Mouse (Mus musculus): Measurements from ENCODE around the gene Mdga1. TPM values are rescaled to one million over a fixed set of nuclear protein-coding genes. Genes with fewer than 3 reads are reported as not detected.

Mdga1 gene
- polyA plus RNA-seq, 1 experiment: 4.0 TPM

DNA sequence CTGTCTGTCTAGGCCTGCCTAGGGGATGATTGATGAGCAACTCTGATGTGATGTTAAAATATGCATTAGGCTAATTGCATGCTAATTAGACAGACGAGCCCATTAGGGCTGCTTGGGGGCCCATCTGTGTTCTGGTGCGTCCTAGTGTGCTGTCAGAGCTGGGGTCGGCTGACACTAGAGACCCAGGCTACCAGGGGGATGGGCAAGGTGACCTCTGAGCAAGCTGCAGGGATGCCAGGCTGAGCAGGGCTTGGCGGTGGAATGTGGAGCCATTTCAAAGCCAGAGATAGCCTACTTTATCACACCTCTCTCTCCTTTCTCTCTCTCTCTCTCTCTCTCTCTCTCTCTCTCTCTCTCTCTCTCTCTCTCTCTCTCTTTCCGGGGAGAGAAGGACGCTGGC lies 49.8 kb downstream of the Mdga1 start:
- no peak for DNase-seq (ENCODE audit: low spot score)

DNA sequence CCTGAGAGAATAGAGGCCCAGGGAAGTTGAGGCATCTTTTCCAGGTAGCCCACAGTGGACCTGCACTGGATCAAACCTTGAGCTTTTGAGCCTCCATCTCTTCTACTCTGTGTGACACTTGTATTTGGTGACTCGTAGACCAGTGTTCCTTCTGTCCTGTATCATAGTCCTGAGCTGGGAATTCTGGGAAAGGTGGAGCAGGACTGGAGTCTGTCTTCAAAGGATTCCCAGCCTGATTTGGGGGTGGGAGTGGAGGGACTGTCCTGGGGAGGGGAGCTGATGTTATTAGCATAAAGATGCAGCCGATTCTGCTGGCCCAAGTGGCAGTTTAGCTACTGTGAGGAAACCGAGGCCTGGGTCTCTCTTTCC lies 50.4 kb downstream of the Mdga1 start:
- no peak for DNase-seq (ENCODE audit: low spot score)

DNA sequence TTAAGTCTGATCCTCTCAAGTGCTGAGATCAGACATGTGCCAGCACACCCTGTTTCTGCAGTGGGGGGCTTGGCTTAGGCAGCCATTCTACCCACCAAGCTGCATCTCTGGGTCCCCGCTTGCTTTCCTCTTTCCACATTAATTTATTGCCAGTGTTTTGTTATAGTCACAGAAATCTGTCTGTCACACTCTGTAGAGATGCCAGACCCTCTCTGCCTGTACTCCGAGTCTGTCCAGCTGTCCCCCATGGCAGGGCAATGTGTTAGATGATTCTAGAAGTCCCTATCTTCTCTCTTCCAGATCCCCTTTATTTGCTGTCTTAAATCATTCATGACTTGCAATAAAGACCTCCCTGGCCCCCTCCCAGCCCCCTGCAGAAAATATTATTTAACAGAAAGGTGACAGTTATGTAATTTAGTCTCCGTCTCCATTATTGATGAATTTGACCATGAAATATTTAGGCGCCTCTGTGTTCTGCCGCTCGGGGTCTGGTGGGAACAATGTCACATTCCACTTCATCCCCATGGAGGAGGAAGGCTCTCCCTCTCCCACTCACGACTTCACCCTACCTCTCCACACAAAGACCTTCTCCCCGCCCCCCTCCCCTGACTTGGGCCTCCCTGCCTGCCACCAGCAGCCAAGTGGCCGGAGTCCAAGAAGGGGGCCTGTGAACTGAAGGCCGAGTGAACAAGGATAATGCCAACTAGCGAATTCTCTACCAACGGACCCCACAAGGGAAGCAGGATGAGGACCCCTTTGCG lies 50.9 kb downstream of the Mdga1 start:
- no peak for DNase-seq (ENCODE audit: low spot score)

DNA sequence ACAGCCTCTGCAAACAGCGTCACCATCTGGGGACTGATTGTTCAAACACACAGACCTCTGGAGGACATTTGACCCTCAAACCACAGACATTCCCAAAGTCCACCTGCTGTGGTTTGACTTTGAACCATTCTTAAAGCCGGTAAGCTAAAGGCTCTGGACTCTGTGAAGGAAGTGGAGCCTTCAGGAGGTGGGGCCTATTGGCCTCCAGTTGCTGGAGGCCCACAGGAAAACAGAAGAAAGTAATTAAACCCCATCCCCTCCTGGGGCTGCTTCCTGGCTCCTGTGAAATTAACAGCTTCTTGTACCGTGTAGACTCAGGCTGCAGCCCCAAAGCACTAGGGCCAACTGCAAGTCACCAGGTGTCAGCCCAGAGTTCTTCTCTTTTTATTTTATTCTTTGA lies 52.9 kb downstream of the Mdga1 start:
- no peak for DNase-seq (ENCODE audit: low spot score)

DNA sequence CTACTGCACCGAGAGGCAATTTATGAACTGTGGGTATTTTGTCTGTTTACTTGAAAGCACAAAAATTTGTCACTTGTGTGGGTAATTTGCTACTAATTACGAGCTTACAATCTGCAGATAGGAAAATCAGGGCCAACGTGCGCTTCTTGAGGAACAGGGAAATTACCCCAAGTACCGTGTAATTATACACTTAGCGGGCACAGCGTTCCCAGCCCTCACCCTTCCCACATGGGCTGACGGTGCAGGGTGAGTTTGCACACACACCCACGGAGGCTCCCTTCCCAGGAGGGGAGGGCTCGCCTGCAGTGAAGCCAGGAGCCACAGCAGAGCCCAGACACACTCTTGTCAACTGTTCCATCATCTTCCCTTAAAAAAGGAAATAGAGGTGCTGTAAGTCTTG lies 54.1 kb downstream of the Mdga1 start:
- DNase-seq (ENCODE audit: low spot score): no peak

DNA sequence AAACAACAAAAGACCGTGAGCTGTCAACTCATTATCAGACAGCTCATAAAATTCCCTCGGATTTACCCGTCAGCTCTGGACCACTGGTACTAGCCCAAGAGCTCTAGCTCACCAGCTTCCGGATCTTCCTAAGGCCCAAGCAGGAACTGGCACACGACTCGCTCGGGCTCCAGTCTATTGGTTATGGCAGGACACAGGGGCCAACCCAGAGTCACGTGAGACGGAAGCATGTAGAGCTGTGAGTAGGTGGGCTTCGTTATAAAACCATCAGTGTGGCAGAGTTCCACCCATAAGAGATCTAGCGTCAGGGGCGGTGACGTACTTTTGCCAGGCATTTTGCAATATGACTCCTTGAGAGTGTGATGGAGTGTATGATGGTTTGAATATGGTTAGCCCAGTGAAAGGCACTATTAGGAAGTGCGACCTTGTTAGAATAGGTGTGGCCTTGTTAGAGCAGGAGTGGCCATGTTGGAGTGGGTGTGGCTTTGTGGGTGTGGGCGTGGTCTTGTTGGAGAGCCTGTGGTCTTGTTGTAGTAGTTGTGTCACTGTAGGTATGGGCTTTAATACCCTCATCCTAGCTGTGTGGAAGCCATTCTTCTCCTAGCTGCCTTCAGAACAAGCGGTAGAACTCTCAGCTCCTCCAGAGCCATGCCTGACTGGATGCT lies 56.5 kb downstream of the Mdga1 start:
- no peak for DNase-seq (ENCODE audit: low spot score)

DNA sequence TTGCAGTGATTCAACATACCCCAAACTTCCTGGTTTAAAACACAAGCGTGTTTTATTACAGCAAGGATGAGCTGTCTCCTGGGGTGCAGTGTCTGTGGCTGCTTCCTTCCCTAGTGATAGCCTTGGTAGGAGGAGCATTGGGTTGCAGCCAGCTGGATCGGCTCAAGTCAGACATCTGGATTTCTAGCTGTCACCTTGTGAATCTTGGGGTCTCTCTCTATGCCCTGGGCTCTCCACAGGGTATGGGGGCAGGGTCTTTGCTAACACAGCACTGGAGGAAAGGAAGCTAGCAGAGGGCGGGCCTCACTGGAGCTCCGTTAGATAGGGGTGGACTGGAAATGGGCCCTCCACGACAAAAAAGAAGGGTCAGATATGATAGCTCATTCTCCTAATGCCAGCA lies 57.2 kb downstream of the Mdga1 start:
- no peak for DNase-seq (ENCODE audit: low spot score)

DNA sequence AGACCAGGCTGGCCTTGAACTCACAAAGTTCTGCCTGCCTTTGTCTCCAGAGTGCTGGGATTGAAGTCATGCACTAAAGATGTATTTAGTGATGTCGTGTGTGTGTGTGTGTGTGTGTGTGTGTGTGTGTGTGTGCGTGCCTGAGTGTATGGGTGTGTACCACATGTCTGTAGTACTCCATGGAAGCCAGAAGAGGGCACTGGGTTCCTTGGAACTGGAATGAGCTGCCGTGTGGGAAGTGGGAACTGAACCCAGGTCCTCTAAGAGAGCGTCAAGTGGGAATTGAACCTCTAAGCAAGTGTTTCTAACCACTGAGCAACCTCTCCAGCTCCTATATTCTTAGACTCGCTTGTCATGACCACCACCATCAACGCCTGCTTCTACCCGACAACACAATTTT lies 60.9 kb downstream of the Mdga1 start:
- no peak for DNase-seq (ENCODE audit: low spot score)

DNA sequence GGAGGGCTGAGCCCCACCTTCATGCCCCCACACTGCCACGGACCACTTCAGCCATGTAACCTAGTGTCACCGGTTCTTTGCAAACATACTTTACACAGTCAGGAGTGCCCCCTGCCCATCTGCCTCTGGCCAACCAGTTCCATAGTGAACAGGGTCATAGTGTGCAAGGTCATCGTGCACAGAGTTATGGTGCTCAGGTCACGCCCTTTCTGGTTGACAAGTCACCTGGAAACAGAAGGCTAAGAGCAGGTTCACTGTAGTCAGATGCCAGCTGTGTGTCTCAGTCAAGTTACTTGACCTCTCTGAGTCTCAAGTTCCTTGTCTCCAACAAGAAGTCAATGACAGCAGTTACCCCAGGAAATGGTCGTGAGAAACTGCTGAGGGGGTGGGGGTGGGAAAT lies 65.2 kb downstream of the Mdga1 start:
- no peak for DNase-seq (ENCODE audit: low spot score)

DNA sequence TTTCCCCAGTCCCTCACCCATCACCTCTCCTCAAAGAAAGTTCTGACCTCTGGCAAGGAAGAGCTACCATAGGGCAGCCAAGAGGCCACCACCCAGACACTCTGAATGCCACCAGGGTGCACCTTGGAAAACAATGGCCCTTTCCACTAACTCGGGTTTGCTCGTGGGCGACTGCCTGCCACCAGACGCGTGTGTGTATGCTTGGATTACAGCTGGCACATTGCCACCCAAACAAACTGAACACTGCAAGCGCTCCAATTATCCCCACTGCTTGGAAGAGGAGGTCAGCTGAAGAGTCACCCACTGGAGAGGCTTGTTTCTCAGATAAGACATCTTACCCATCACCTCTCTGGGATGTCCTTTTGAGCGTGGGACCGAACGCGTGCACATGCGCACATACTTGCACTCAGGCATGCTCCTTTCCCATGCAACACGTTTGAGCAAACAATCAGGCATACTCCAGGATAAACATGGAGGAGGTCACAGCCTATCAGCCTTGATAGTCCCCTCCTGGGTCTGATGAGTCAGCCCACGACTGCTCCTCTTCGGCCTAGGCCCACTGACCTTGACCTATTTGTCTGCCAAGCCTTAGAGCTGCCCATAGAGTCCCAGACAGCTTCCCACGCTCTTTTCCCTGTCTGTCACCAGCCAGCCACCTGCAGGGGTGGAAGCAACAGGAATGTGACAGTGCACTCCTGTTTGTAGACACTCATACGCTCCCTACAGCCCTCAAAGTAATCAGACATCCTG lies 67.3 kb downstream of the Mdga1 start:
- no peak for DNase-seq (ENCODE audit: low spot score)

DNA sequence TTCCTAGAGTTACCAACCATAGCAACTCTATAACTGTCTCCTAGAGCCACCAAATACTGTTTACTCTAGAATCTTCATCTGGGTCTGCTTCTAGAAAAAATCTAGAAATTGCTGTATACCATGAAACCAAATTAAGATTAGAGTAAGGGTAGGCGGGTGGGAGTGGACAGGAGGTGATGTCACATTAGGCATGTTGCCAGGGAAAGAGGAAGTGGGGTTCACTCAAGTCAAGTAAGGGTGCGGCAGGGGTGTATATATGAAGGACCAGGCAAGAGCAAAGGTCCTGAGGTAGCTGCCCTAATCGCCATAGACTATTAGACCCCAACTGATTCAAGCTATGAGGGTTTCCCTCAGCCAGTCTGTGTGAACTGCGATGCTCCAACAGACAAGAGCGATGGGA lies 69.6 kb downstream of the Mdga1 start:
- no peak for DNase-seq (ENCODE audit: low spot score)

DNA sequence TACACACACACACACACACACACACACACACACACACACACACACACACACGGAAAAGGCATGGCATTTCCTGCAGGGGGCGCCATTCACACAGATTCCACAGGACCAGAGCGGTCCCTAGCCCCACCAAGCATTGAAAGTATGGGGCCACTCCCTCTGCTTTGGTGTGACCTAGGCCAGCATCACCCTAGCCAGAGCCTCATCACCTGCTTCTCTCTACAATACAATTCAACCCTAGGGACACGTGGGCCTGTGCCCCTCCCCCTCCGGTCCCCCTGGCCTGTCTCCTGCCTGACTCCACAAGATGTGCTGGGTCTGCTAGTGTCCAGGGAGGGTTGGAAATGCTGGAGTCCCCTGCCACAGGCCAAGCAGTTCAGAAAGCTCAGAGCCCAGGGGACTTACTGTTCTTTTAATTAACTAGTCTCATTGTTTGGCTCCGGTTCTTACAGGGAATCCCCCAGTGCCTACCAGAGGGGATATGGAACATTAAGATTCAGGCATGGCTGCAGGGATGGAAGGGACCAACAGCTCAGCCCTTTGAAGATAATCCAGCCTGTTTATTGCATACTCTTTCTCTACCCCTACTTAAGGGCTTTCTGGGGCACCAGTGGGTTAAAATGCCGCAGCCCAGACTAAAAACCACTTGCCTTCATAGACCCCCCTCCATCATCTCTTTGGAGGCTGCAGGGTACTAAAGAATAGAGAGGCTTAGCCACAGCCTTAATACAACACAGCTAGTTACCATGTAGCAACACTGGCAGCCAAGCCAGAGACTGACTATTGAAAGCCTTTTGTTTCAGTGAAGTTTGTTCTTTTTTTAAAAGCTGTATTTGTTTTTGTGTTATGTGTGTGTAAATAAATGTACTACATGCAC lies 73.5 kb downstream of the Mdga1 start:
- DNase-seq (ENCODE audit: low spot score): no peak

DNA sequence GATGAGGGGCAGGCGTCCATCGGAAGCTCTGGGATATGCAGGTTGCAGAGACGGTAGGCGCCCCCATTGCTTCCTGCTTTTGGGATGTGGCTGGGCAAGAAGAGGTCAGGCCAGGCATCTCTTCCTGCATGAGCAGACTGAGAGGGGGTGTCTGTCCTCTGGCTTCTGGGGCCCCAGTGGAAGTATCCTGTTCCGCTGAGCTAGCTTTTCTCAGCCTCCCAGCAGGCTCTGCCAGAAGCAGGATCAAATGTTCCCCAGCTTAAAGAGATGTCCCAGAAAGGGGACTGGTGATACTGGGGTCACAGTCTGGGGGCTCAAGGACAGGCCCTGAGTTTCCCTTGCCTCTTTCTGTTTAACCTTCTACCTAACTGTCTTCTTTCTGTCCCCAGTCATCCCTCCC lies 74.3 kb downstream of the Mdga1 start:
- DNase-seq (ENCODE audit: low spot score): no peak

DNA sequence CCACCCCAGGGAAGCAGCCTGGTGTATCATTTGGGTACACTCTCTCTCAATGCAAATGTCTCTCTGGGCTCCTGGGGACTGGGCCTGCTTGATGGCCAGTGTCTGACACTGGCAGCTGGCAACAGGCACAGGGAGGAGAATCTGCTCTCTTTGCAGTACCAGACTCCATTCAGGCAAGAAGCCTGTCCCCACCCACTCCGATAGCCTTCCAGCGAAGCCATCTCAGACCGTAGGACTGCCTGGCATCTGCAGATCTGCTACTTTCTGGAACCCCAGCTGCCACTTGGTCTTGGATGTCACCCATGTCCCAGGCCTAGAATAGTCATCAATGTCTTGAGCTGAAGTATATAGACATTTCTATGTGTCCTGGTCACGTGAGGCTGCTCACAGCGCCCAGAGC lies 74.9 kb downstream of the Mdga1 start:
- no peak for DNase-seq (ENCODE audit: low spot score)

DNA sequence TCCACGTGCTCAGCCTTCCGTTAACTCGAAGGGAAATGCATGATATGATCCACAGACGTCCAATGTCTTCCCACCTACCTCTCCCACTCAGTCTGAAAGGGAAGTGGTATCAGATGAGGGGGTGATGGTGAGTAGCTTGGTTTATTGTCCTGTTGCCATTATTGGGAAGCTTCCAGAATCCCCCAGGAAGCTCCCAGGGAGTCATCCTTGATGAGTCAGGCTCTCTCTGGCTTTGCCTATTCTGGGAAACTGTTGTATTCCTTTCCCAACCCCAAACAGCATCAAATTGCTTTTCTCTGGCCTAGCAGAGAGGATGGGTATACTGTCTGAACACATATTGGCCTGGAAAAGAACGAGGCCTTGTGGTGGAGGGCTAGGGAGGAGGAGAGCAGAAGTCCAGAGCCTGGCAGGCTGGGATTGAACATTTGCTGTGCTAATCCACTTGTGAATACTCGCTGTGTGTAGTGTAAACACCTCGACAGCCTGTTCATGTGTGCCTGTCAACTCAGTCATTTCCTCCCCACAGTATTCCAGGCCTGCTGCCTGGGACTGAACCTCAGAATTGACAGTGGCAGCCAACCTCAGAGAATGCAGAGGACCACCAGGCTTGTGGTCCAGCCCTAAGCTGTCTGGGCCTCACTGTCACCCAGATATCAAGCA lies 79.3 kb downstream of the Mdga1 start:
- no peak for DNase-seq (ENCODE audit: low spot score)

DNA sequence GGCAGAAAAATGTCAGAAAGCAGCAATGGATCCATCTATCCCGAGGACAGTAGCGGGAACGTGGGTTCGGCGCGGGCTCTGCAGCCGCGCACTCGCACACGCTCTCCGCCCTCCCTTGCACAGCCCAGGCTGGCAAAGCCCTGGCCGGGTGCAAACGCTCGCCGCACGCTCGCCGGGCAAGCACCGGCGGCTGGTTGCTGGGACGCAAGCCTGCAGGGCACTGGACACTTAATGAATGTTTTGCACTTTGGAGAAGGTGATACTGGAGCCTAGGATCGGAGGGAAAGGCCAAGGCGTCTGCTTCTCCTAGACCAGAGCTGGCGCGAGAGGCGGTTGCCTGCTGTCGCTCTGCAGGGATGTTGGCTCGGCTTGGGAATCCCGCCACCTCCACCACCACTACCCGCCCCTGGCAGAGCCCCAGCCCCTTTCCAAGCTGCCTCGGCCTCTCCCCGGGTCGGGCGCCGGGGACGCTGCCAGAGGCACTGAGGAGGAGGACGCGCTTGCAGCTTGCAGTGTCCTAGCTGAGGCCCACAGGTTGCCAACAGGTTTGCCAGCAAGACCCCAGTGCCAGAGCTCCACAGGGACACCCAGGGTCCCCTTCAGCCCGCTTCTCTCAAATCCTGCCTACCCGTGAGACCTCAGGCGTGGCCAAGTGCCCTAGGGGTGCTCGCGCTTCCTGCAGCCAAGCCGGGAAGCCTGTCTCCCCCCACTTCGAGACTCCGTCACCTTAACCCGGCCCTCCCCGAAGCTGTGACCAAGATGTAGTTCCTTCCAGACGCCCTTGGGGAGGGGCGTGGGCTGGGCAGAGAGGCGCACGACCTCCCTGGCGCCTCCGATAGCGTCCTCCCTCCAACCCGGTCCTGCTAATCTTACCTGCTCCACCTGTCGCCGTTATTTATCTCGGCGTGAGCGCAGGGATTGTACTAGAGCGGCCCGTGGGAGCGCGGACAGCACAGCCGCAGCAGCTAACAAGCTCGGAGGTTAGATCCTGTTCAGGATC lies 80.6 kb downstream of the Mdga1 start:
- DNase-seq (ENCODE audit: low spot score): peak; percentile 29

DNA sequence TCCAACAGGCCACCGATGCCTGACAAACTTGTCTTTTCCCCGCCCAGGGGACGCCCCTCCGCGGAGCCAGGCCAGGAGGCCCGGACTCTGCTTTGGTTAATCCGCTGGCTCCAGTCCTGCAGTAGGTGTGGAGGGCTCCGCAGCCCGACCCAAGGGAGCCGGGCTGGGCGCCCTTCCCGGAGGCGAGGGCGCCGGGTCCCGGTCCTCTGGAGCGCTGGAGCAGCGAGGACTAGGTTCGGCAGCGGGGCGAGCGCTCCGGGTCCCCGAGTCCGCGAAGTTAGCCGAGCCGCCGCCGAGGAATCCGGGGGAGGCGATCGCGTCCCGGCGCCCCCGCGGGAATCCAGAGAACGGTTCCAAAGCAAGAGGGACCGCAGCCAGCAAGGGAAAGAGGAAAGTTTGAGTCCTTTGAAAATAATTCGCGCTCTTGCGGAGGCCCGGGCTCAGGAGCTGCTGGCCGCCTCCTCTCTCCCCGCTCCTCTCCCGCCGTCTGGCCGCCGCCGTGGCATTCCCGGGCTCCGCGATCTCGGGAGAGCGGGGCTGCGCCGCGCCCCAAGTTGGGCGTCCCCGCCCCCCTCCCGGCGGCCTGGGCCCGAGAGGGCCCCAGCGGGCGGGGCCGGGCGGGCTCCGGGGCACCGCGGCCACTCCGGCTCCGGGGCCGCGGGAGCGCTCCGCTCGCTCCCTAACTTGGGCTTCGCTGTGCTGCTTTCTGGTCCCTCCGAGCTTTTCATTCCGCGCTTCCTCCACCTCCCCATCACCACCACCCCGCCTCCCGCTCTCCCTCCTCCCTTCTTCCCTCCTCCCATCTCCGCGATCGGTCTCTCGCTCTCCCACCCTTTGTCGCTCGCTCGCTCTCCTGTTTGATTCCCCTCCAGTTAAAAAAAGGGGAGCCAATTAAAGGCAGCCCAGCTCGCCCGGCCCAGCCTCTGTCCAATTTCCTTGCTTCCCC lies 81.7 kb downstream of the Mdga1 start:
- peak; percentile 35 for DNase-seq (ENCODE audit: low spot score)

DNA sequence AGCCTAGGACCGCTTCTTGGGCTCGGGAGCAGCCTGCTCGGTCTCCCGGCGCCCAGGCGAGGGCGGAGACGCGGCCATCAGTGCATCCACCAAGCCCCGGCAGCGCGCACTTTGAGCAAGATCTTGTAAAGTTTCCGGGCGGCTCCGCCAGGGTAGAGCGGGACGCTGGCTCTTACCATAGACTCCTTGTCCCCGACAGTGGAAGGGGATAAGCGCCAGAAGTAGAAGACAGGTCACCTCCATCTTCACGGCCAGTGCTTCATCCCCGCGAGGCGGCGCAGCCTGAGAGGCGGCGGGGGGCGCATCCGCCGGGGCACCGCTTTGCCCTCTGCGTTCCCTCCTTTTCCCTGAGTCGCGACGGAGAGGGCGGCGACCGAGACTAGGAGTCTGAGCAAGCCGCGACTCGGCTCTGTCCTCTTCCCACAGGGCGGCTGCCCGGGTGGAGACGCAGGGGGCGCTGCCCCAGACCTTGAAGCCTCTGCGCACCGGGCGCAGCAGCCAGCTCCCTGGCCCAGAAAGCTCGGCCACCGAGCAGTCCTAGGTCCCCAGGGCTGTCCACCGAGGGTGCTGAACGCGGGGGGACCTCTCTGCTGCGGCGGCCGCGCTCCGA lies 82.5 kb downstream of the Mdga1 start:
- DNase-seq (ENCODE audit: low spot score): peak; percentile 42
